Mouse (Mus musculus): Measurements from ENCODE around the gene Tmem8b. TPM values are rescaled to one million over a fixed set of nuclear protein-coding genes. Genes with fewer than 3 reads are reported as not detected.

Gene Tmem8b
- polyA plus RNA-seq, 1 experiment = 9.8 TPM

DNA sequence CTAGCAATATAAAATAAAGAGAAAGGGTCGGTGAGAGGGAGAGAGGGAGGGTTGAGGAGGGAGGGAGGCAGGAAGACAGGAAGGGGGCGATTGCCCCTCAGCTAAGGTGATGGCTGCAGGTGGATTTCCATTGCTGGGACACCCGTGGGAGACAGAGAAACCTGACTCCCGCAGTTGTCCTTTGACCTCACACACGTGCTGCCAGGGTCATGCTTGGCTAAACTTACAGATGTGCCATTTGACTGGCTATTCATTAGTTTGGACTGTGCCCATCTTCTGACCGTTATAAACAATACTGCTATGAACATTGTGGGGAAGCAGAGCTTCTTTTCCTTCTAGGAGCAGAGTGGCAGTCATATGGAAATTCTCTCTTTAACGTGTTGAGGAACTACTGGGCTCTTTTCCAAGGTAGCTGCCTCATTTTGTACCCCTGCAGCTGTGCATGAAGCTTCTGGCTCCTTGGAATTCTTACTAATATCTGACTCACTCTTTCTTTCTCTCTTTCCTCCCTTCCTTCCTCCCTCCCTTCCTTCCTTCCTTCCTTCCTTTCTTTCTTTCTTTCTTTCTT, 45.0 kb downstream of the Tmem8b start:
- no peak for DNase-seq (ENCODE audit: low read depth)

DNA sequence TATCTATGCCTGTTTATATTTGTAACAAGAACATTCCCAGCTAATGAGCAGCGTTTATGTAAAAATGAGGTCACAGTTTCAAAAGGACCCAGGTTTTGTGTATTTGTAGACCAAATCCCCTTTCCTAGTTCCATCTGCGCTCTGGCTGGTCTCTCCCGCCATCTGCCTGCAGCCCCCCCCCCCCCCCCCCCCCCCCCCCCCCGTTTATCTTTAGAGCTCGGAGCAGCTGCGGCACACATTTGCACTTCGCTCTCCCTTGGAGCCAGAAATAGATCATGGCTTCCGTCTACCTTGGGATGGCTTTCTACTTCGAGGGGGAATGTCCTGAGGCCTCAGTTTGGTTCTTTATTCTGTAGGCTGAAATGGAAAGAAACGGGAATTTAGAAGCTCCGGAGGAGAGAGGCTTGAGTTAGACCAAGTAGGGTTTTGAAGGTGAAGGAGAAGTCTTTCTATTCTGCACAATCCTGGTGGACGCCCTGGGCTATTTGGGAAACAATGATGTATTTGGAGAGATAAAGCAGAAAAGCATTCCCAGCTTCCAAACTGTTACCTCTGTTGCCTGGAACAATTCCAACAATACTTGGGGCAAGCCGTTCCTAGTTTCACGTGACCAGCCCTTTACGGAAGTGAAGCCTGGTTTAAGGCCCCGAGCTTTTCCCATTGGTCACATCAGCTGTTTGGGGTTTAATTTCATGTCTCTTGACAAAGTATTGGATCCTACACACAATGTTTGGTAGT, 51.9 kb downstream of the Tmem8b start:
- no peak for DNase-seq (ENCODE audit: low read depth)

DNA sequence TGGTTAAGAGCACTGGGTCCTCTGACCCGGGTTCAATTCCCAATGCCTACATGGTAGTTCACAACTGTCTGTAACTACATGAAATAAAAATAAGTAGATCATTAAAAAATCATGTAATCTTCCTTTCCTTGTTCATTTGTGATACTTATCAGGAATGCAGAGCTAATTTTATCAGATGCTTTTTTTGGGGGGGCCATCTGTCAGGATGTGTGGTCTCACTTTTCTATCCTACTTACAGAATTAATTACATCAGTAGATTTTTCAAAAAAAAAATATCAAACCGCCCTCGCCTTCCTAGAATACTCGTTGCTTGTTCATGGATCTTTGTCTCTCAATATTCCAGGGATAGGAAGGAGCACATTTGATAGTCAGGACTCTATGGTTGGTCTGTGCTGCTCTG, 53.4 kb downstream of the Tmem8b start:
- no peak for DNase-seq (ENCODE audit: low read depth)

DNA sequence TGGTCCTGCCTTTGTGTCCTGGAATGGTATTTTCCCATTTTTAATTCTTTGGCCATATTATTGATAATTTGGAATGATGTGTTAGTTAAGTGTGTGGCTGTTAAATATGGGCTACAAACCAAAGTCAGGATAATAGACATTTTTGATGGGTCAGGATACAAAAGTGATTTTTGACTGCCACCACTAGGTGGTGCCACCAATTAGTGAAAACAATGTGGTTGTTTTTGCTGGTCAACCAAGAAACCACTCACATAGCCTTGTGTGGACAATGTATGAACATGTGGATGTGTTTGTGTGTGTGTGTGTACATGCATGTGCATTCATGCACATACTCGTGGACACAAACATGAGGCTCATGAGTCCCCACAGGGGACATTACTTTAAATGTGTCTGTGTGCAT, 56.0 kb downstream of the Tmem8b start:
- no peak for DNase-seq (ENCODE audit: low read depth)

DNA sequence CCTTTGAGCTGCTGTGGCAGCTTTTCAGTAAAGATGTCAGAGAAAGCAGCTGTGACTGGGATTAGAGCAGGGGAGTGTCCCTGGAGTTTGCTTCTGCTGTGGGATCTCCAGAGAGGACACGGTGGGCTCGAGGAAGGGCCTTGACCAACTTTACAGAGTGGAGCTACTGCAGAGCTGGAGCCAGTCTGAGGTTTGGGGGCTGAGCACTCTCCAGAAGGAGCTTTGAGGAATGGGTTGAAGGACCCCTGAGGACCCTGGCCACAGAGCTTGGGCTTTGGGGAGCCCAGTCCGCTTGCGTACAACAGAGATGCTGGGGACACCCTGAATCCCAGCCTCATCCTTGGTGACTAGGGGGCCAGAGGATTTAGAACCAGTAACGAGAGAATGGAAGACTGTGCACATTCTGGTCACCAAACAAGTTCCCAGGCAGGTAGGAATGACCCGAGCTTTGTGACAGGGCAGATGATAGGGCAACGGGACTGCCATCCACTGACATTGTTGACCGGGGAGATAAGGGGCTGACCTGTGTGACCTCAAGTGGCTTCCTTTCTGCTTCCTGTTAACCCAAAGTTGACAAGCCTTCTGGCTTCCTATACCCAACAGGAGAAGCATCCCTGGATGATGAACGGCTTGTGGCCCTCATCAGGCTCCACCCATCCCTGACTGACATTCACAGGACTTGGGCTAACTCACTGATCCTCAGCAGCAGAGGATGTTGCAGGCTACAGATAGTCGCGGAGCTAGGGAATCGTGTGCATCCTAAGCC, 57.6 kb downstream of the Tmem8b start:
- no peak for DNase-seq (ENCODE audit: low read depth)

DNA sequence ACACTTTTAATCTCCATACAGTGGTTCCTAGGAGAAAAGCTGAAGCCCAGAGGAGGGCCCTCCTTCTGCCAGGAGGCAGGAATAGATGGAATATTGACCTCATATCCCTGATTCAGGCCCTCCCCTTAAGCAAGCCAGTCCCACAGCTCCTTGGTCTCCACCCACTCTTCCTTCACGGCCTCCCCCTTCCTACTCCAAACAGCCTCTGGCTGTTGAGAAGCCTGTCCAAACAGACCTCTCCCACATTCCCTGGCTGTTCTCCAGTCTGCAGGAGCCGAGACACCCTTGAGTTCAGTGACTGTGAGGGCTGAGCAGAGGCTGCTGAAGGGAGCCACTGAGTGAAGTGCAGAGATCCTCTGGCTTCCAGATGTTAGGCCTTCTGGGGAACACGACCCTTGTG, 58.2 kb downstream of the Tmem8b start, which contains the start of gene Hrct1:
Gene Hrct1 (plus strand): TSS at position 194 of the 400 bp plus-strand sequence.
- DNase-seq (ENCODE audit: low read depth) = no peak

DNA sequence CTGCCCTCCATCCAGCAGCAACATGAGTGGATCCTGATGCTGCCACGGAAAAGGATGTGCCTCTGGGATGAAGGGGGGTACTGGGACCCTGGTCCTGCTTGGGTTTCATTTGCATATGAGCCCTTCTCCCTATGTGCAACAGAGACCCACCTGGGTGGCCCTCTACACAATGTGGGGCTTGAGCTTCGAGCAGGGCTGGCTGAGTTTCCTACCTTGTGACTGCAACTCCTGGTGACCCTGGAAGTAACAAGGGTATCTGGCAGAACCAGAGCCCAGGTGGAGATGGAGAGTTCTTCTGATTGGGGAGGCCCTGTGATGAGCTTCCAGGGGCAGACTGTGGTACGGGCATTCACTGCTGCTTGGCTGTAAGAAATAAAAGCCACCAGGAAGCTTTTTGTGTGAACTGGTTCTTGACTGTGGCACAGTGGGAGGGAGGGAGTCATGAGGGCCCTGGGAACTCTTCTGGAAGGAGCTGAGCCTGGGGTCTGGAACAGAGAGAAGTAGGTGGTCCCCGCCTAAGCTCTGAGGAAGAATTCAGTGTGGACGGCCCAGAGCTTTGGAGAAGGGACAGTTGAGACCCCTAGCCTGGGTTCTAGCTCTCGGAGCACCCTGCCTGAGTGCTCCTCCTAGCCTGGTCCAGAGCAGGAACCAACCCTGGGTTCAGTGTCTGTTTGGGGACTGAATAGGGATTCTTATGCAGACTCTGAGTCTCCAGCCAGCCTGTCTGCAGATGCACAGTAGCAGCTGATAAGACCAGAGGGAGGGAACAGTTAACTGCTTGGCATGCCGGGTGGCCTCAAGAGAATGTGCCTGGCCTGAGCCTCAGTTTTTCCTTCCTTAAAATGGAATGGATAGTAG, 59.2 kb downstream of the Tmem8b start:
- no peak for DNase-seq (ENCODE audit: low read depth)

DNA sequence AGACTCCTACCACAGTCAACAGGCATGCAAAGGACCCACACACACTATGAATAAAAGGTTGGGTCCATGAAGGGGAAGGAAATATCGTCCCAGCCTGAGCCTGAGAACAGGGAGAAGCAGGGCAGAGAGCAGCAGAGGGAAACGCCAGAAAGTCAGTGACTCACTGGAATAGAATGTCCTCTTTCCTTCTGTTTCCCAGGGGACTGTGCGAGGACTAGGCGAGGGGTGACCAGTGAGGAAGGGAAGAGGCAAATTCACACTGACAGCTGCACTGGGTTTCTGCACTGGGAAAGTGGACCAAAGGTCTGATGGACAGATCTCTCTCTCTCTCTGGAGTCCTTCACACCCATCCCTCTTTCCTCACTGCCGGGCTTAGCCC, 59.8 kb downstream of the Tmem8b start:
- DNase-seq (ENCODE audit: low read depth) = no peak

DNA sequence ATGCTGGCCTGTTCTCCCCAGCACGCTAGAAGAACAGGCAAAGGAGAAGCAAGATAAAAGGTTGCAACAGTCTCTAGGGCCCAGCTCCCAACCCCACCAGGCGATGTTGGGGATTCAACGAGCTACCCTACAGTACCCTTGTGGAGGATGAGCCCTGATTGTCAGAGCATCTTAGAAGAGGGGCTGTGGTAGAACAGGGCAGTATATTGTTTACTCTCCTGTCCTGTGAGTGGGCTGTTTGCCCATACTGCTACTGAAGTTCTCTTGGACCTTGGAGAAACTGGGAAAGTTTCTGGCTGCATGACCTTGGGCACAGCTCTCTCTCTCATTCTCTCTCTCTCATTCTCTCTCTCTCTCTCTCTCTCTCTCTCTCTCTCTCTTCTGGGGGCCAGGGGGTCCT, 60.4 kb downstream of the Tmem8b start:
- no peak for DNase-seq (ENCODE audit: low read depth)

DNA sequence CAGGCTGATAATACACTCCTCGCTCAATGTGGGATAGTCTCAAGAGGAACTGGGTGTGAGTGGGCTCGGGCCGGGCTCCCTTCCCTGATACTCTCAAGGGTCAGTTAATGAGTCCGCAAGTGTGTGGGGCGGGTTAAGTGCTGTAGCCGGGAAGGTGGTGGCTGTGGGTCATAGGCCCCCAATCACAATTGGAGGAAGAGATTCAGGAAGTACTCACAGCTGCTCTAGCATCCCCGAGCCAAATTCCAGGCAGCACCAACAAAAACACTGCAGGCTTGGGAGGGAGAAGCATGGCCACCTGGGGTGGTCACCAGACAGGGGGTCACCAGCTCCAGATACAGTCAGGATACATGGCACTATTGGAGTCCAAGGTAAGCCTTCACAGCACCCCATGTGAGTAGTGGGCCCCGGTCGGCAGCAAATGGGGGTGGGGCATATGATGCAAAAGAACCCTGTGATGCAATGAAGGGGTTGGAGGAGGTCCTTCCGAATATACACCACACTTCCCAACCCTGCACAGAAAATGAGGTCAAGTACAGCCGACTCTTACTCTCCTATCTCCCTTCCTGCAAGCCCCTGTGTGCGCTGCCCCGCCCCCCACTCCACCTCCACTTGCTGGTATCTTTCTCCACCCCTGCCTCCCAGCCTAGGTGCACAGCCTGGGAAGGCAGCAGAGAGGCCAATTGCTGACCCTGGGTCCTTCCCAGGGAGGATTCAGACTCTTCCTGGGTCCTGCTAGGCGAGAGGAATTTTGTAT, 61.2 kb downstream of the Tmem8b start, which contains the start of gene Spaar:
Gene Spaar (plus strand): TSS at position 241 of the 757 bp plus-strand sequence.
- no peak for DNase-seq (ENCODE audit: low read depth)

DNA sequence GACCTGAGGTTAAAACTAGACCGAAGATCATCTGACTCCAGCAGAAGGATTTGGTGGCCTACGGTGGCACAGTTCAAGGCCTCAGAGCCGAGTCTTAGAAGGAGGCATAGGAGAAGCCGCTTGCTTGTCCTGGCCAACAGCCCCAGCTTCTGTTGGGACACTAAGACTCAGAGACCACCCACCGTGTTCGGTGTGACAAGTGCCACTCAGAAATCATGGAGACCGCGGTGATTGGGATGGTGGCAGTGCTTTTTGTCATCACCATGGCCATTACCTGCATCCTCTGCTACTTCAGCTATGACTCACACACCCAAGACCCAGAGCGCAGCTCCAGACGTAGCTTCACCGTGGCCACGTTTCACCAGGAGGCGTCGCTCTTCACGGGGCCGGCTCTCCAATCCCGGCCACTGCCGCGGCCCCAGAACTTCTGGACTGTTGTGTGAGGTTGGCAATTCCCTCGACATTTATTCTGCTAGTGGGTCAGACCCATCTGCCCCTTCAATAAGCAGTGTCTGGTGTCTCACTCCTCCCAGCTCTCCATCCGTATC, 62.1 kb downstream of the Tmem8b start:
- DNase-seq (ENCODE audit: low read depth) = no peak

DNA sequence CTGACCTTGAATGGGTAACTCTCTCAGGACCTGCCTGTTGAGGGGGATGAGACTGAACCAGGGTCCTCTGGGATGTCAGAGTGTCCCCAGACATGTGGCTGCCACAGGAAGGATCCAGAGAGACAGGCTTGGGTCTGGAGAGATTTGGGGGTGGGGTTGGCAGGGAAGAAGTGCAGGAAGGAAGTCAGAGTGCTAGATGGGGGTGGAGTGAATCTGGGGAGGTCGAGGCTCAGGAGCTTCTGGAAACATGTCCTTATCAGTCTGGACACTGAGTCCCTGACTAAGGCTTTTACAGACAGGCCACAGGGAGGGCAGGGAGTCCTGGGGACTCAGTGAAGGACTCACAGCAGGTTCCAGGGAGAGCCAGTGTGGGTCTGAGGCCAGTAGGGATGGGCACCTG, 63.4 kb downstream of the Tmem8b start:
- no peak for DNase-seq (ENCODE audit: low read depth)

DNA sequence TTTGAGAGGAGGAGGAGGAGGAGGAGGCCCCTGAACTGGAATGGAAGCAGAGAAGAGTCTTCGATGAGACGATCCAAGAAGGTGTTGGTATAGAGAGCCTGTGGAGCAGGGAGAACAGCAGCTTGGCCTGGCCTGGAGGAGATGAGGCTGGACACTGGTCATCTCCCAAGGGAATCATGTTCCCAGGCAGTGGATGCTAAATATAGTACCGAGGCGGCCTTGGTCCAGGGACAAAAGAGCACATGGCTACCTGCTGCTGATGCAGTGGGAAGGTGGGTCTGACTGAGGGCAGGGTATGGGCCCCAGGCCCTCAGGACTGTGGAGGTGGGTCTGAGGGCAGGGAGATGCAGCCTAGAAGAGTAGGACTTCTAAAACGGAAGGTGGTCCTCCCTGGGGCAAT, 64.4 kb downstream of the Tmem8b start:
- no peak for DNase-seq (ENCODE audit: low read depth)

DNA sequence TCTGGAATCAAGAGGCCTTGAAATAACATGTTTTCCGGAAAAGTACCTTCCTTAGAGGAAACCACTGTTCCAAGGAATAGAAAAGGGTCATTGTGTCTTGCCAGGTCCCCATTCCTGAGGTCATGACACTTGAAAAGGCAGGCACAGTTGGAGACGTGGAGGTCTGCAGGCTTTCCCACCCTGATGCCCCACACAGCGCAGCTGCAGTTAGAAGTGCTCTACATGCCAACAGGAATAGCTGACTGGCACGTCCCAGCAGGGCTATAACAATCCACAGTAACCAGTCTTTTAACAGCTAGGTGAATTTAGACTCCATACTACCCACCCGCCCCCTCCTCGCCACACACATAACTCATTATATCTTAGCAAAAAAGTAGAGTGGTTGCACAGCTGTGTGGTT, 68.4 kb downstream of the Tmem8b start:
- DNase-seq (ENCODE audit: low read depth) = no peak

DNA sequence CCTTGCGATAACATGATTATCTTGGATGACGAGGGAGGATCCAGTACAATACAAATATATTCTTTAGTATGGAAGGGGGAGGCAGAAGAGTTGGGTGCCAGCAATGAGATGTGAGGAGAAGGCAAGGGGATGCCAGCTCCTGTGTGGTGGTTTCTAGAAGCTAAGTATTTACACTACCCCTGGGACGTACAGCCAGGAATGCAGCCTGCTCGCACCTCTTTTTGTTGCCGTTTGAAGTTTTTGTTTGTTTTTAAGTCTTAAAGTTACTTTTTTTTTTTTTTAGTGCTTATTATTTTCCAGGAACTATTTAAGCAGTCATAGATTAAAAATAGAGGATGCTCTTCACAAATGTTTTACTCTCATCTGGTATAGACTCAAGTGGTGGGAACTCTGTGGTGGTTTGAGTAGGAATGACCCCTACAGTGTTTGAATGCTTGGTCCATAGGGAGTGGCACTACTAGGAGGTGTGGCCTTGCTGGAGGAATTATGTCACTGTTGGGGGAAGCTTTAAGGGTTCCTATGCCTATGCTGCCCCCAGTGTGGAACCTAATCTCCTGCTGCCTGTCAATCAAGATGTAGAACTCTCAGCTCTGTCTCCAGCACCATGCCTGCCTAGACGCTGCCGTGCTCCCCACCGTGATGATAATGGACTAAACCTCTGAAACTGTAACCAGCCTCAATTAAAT, 70.4 kb downstream of the Tmem8b start:
- no peak for DNase-seq (ENCODE audit: low read depth)

DNA sequence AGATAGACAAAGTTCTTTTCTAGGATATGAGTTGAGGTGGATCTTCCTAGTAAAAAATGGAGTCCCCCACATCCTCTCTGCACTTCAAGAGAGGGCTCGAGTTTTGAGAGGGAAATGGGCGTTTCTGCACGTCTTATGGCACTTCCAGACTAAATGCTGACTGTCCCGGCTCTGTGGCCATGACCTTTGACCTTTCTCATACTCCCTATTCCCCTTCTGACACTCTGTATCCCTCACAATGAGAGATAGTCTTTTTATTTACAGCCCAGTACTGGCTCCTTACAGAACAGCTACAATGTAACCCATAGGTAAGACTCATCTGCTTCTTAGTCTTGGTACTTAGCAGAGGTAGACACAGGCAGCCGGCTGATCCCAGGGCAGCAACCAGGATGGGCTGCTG, 72.8 kb downstream of the Tmem8b start:
- no peak for DNase-seq (ENCODE audit: low read depth)
